In the genomic region with DNA sequence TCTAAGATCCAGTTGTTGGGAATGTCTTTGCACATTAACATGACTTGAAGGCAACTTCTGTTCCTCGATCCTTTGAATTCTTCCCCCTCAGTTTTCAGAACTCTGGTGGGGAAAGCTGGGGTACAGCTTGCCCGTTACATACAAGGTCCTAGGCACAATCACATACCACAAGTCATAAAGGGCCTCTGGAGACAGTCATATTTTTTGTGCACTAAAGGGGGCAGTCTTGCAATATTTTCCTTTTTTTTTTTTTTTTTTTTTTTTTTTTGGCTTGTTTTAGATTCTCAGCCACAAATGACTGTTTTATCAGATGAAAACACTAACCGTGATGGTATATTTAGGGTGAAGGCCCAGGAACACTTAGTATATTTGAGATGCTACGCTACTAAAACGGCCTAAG, we compare ENCODE assay signal across 17 mouse cellular contexts. TPM values are rescaled to one million over a fixed set of nuclear protein-coding genes. Genes with fewer than 3 reads are reported as not detected.
A peak's percentile ranks its signal among the peaks of the same experiment; 100 is the strongest.
DNase-seq lines count a peak whose midpoint lies in the region; ATAC-seq and TF ChIP-seq lines count a peak whose summit lies in the region.
"Had no signal": no experiment of that assay in that cellular context is flagged by ENCODE, and none has a peak within 500 bp of the region (broad histone marks: within the 10 kb centered on the region; RNA-seq: fewer than 3 reads in every experiment).

No protein-coding gene starts in this region.

- ATAC-seq in kidney, postnatal 0 days (replicated peaks; ENCODE audit: low FRiP score, low read depth), result no peak
- ATAC-seq in megakaryocyte, adult 5-6 weeks (ENCODE audit: poor library complexity, severe bottlenecking), result peak; percentile 20; the same call in 1 of the 2 replicates
- no peak for ATAC-seq in CD4-positive, CD25-positive, alpha-beta regulatory T cell, adult 4 months

- no peak for TF ChIP-seq POLR2A in kidney, adult 2 months (IDR thresholded peaks at IDR 0.05; ENCODE audit: low read depth, low read length)

- peak; percentile 5 to 34 for DNase-seq in cerebellum, postnatal 10 days
- no peak for DNase-seq in cerebellum, postnatal 4 days (ENCODE audit: low spot score in 2 of 2)
- peak; percentile 50 for DNase-seq in kidney, postnatal 0 days (ENCODE audit: low spot score)
- DNase-seq in kidney, adult 2 months, result no peak
- DNase-seq in ES-E14 (ENCODE audit: low read depth, low spot score), result no peak
- no peak for DNase-seq in ovary, postnatal 10 days (ENCODE audit: low spot score)
- DNase-seq: B cell, adult 2 months; cerebellum, postnatal 14 days; layer of hippocampus, adult 9-11 months; right cerebral cortex, postnatal 25 days had no signal

- WGBS in kidney, postnatal 0 days, result 57% methylated on average over 5 of the region's 5 CpGs
- 53% methylated on average over 5 of the region's 5 CpGs for WGBS in kidney, adult 2 months

- no peaks in the 10 kb centered on the region for H3K27me3 ChIP-seq in kidney, postnatal 0 days (ENCODE audit: insufficient read depth, low read length)
- H3K27me3 ChIP-seq in kidney, adult 2 months (replicated peaks; ENCODE audit: control insufficient read depth, insufficient read depth, low read length), result no peaks in the 10 kb centered on the region
- H3K27me3 ChIP-seq: limb, embryonic 12.5 days; neural tube, embryonic 13.5 days had no signal

- in situ Hi-C loops in ES-E14 (cut with MboI; ENCODE audit: low sequenced_read_pairs in 2 of 2, unreplicated experiment in 2 of 2), result no loop called here

- no peaks in the 10 kb centered on the region for H3K36me3 ChIP-seq in kidney, postnatal 0 days (ENCODE audit: insufficient read depth, low read length)
- no peaks in the 10 kb centered on the region for H3K36me3 ChIP-seq in kidney, adult 2 months (ENCODE audit: control insufficient read depth, insufficient read depth, low read length)
- H3K36me3 ChIP-seq in ES-E14 (ENCODE audit: control insufficient read depth, insufficient read depth, low read length, poor library complexity, severe bottlenecking), result no peaks in the 10 kb centered on the region
- H3K36me3 ChIP-seq: heart, embryonic 10.5 days; limb, embryonic 12.5 days; neural tube, embryonic 13.5 days had no signal

- peak; percentile 53 for TF ChIP-seq CTCF in kidney, postnatal 0 days (IDR thresholded peaks at IDR 0.05; ENCODE audit: low read depth)
- TF ChIP-seq CTCF in kidney, adult 2 months (conservative IDR thresholded peaks at IDR 0.05; ENCODE audit: insufficient read depth, insufficient read length, low read depth, low read length), result no peak

- H3K4me3 ChIP-seq in kidney, postnatal 0 days (replicated peaks; ENCODE audit: low read depth, low read length), result no peak overlapping the region
- H3K4me3 ChIP-seq in kidney, adult 2 months (ENCODE audit: insufficient read depth, low read depth, low read length), result no peak overlapping the region
- no peak overlapping the region for H3K4me3 ChIP-seq in ES-E14 (ENCODE audit: insufficient read depth in 1 of 2, low read depth in 1 of 2, low read length in 2 of 2, poor library complexity in 1 of 2, severe bottlenecking in 1 of 2)
- H3K4me3 ChIP-seq: heart, embryonic 10.5 days; limb, embryonic 12.5 days; neural tube, embryonic 13.5 days had no signal

- no peak overlapping the region for H3K4me2 ChIP-seq in kidney, postnatal 0 days (ENCODE audit: low read length)
- H3K4me2 ChIP-seq: limb, embryonic 12.5 days; neural tube, embryonic 13.5 days had no signal

- no peaks in the 10 kb centered on the region for H3K9me3 ChIP-seq in kidney, postnatal 0 days (replicated peaks; ENCODE audit: low read length)
- H3K9me3 ChIP-seq in ES-E14 (ENCODE audit: control insufficient read depth, insufficient read depth, low read depth, low read length), result no peaks in the 10 kb centered on the region
- H3K9me3 ChIP-seq: heart, embryonic 10.5 days; limb, embryonic 12.5 days; neural tube, embryonic 13.5 days had no signal

- H3K27ac ChIP-seq in kidney, postnatal 0 days, result no peak overlapping the region
- no peak overlapping the region for H3K27ac ChIP-seq in kidney, adult 2 months (ENCODE audit: insufficient read depth, low read depth, low read length)
- H3K27ac ChIP-seq in ES-E14 (ENCODE audit: insufficient read depth, low read depth, low read length, poor library complexity, severe bottlenecking), result no peak overlapping the region
- H3K27ac ChIP-seq: heart, embryonic 10.5 days; limb, embryonic 12.5 days; neural tube, embryonic 13.5 days had no signal

- H3K4me1 ChIP-seq in kidney, postnatal 0 days (replicated peaks; ENCODE audit: insufficient read depth, low read length), result no peaks in the 10 kb centered on the region
- H3K4me1 ChIP-seq in kidney, adult 2 months (ENCODE audit: control insufficient read depth, insufficient read depth, low read length), result no peaks in the 10 kb centered on the region
- H3K4me1 ChIP-seq in ES-E14 (ENCODE audit: control insufficient read depth in 2 of 2, insufficient read depth in 2 of 2, low read length in 2 of 2, poor library complexity in 1 of 2), result peaks cover 0 to 3% of the 10 kb centered on the region in 2 experiments; a peak in 1 of 4 replicates
- H3K4me1 ChIP-seq: limb, embryonic 12.5 days had no signal

- H3K9ac ChIP-seq in kidney, postnatal 0 days (ENCODE audit: low read depth, low read length), result no peak overlapping the region
- H3K9ac ChIP-seq in ES-E14 (ENCODE audit: insufficient read depth, low read depth, low read length, poor library complexity, severe bottlenecking), result no peak overlapping the region
- H3K9ac ChIP-seq: limb, embryonic 12.5 days; neural tube, embryonic 13.5 days had no signal

TF ChIP-seq in ES-E14, 5 proteins besides CTCF, POLR2A, EP300 and RAD21:
- TF ChIP-seq MAFK (IDR thresholded peaks at IDR 0.05; ENCODE audit: insufficient read depth, low read depth, low read length) (no peak), HCFC1 (IDR thresholded peaks at IDR 0.05; ENCODE audit: borderline replicate concordance, insufficient read depth, low read length) (no peak), ZNF384 (IDR thresholded peaks at IDR 0.05; ENCODE audit: low read depth, low read length) (peak; percentile 96)

RNA-seq across cellular contexts. Expression of a gene that starts 18.0 kb away (rescaled TPM):
- 15.6 and 19.4 TPM in 2 replicates for polyA plus RNA-seq in kidney, postnatal 0 days (2015; fragmentation: Nextera tagmentation; extraction: Ambion mirVana)
- polyA plus RNA-seq in kidney, adult 2 months (2012; rRNA removed), result 11.9 and 19.3 TPM in 2 replicates
- 16.7 and 17.3 TPM in 2 replicates for total RNA-seq in ES-E14 (2012; rRNA removed)
- total RNA-seq in megakaryocyte, adult 5-6 weeks (2015), result 2.5 and 2.9 TPM in 2 replicates
- 6.5 and 13.4 TPM in 2 replicates for total RNA-seq in megakaryocyte, adult 5-6 weeks (2017)
- polyA plus RNA-seq in CD4-positive, CD25-positive, alpha-beta regulatory T cell, adult 4 months (2017; shearing (Covaris generic)), result 1 to 10 TPM; 1.2 to 1.4 TPM

RNA-seq across cellular contexts. Expression of a gene that starts 39.9 kb away (rescaled TPM):
- 0.15 and 0.34 TPM in 2 replicates for polyA plus RNA-seq in kidney, postnatal 0 days (2015; fragmentation: Nextera tagmentation; extraction: Ambion mirVana)
- 0.33 and 0.45 TPM in 2 replicates for polyA plus RNA-seq in kidney, adult 2 months (2012; rRNA removed)
- 0.13 TPM in 1 of 2 replicates, not detected in the other for total RNA-seq in ES-E14 (2012; rRNA removed)
- total RNA-seq in megakaryocyte, adult 5-6 weeks (2015), result 0.07 TPM in 1 of 2 replicates, not detected in the other
- total RNA-seq in megakaryocyte, adult 5-6 weeks (2017), result not detected in 2 replicates
- polyA plus RNA-seq in CD4-positive, CD25-positive, alpha-beta regulatory T cell, adult 4 months (2017; shearing (Covaris generic)), result not detected
- polyA plus RNA-seq: heart, embryonic 10.5 days had no signal

RNA-seq across cellular contexts. Expression of a gene that starts 40.0 kb away (rescaled TPM):
- polyA plus RNA-seq in kidney, postnatal 0 days (2015; fragmentation: Nextera tagmentation; extraction: Ambion mirVana), result 0.05 TPM in 1 of 2 replicates, not detected in the other
- 0.08 and 0.17 TPM in 2 replicates for polyA plus RNA-seq in kidney, adult 2 months (2012; rRNA removed)
- 0.18 and 0.37 TPM in 2 replicates for total RNA-seq in ES-E14 (2012; rRNA removed)
- not detected in 2 replicates for total RNA-seq in megakaryocyte, adult 5-6 weeks (2015)
- total RNA-seq in megakaryocyte, adult 5-6 weeks (2017), result not detected in 2 replicates
- polyA plus RNA-seq in CD4-positive, CD25-positive, alpha-beta regulatory T cell, adult 4 months (2017; shearing (Covaris generic)), result not detected
- polyA plus RNA-seq: heart, embryonic 10.5 days; intestine, embryonic 14.5 days; limb, embryonic 12.5 days; neural tube, embryonic 13.5 days; stomach, embryonic 16.5 days had no signal

RNA-seq across cellular contexts. Expression of a gene that starts 43.4 kb away (rescaled TPM):
- 28.0 and 30.5 TPM in 2 replicates for polyA plus RNA-seq in kidney, postnatal 0 days (2015; fragmentation: Nextera tagmentation; extraction: Ambion mirVana)
- 47.6 and 57.7 TPM in 2 replicates for polyA plus RNA-seq in kidney, adult 2 months (2012; rRNA removed)
- 3.2 and 7.6 TPM in 2 replicates for total RNA-seq in ES-E14 (2012; rRNA removed)
- 0.52 and 1.2 TPM in 2 replicates for total RNA-seq in megakaryocyte, adult 5-6 weeks (2015)
- 0.20 and 0.92 TPM in 2 replicates for total RNA-seq in megakaryocyte, adult 5-6 weeks (2017)
- polyA plus RNA-seq in CD4-positive, CD25-positive, alpha-beta regulatory T cell, adult 4 months (2017; shearing (Covaris generic)), result 1 to 10 TPM in 1 of 2 experiments, under 1 TPM in 1; 0.97 to 1.5 TPM

Comparison
In these comparisons a context has a peak if more than half of its experiments do, and no peak if none do; other contexts are left out.
1. DNase-seq: peak in cerebellum, postnatal 10 days (2 of 2) and kidney, postnatal 0 days (single experiment); none in cerebellum, postnatal 4 days (0 of 2), kidney, adult 2 months (single experiment), ES-E14 (single experiment) and ovary, postnatal 10 days (single experiment).